Mouse (Mus musculus): ENCODE measurements around the gene Uhrf1. TPM values are rescaled to one million over a fixed set of nuclear protein-coding genes. Genes with fewer than 3 reads are reported as not detected.

The Uhrf1 gene
- total and polyA plus RNA-seq, 2 experiments from 2014 or later, result 18.8 to 31.4 TPM

DNA sequence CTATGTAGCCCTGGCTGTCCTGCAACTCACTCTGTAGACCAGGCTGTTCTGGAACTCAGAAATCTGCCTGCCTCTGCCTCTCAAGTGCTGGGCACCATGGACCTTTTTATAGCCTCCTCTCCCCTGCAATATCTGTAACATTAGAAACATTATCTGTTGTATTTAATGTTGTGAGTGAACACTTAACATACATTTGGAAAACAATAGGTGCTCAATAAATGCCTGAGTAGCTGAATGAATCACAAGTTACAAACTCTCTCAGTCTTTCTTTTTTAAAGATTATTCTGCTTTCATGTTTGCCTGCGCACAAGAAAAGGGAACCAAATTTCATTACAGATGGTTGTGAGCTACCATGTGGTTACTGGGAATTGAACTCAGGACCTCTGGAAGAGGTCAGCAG lies 4.9 kb upstream of the Uhrf1 start:
- H3K4me2 ChIP-seq (ENCODE audit: low read depth, low read length), result no peak overlapping the region
- WGBS, result 100% methylated on average over 1 of the region's 1 CpGs
- no peaks in the 10 kb centered on the region; the same call in 1 of the 2 replicates for H3K4me1 ChIP-seq (ENCODE audit: insufficient read depth, low read length)
- no peak overlapping the region for H3K9ac ChIP-seq (replicated peaks; ENCODE audit: low read length)
- no peaks in the 10 kb centered on the region for H3K27me3 ChIP-seq (ENCODE audit: insufficient read depth, low read length)
- no peak for TF ChIP-seq CTCF (IDR thresholded peaks at IDR 0.05; ENCODE audit: low read depth)
- DNase-seq (ENCODE audit: low spot score) (no peak), ATAC-seq (no peak)
- no peaks in the 10 kb centered on the region for H3K36me3 ChIP-seq (ENCODE audit: insufficient read depth, low read length)
- H3K9me3 ChIP-seq (ENCODE audit: low read length), result no peaks in the 10 kb centered on the region
- no peak overlapping the region for H3K4me3 ChIP-seq (ENCODE audit: low read length)
- H3K27ac ChIP-seq, result no peak overlapping the region

DNA sequence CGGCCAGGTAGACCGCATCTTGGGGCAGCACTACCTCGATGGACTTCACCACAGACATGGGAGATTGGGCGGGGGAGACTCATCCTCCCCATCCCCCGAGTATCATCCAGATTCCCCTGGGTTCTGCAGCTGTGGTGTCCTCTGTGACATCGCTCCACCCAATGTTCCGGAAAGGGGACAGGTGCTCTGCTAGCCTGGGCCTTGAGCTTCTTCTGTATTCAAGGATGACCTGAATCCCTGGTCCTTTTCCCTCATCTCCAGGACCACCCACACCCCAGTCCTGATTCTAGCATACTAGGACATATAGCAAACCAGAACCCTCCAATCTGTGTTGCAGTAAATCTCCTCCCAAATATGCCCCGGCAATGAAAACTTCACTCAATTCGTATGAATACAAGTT lies 2.9 kb upstream of the Uhrf1 start, which contains the start of gene Arrdc5:
TSS of gene Arrdc5 (minus strand) at position 101 of the 400 bp plus-strand sequence.
- Histone ChIP-seq H3K9ac (replicated peaks; ENCODE audit: low read length) (no peak within 1 kb of the TSS), H3K4me3 (ENCODE audit: low read length) (no peak within 1 kb of the TSS), H3K36me3 (ENCODE audit: insufficient read depth, low read length) (no peaks in the 10 kb centered on the region), H3K27ac (no peak within 1 kb of the TSS), H3K27me3 (ENCODE audit: insufficient read depth, low read length) (no peaks in the 10 kb centered on the region), H3K9me3 (ENCODE audit: low read length) (no peaks in the 10 kb centered on the region), H3K4me2 (ENCODE audit: low read depth, low read length) (no peak within 1 kb of the TSS), H3K4me1 (ENCODE audit: insufficient read depth, low read length) (no peaks in the 10 kb centered on the region; the same call in 1 of the 2 replicates)
- ATAC-seq (no peak), DNase-seq (ENCODE audit: low spot score) (no peak)
- TF ChIP-seq CTCF (IDR thresholded peaks at IDR 0.05; ENCODE audit: low read depth), result no peak
- WGBS, result 92% methylated on average over 9 of the region's 9 CpGs

DNA sequence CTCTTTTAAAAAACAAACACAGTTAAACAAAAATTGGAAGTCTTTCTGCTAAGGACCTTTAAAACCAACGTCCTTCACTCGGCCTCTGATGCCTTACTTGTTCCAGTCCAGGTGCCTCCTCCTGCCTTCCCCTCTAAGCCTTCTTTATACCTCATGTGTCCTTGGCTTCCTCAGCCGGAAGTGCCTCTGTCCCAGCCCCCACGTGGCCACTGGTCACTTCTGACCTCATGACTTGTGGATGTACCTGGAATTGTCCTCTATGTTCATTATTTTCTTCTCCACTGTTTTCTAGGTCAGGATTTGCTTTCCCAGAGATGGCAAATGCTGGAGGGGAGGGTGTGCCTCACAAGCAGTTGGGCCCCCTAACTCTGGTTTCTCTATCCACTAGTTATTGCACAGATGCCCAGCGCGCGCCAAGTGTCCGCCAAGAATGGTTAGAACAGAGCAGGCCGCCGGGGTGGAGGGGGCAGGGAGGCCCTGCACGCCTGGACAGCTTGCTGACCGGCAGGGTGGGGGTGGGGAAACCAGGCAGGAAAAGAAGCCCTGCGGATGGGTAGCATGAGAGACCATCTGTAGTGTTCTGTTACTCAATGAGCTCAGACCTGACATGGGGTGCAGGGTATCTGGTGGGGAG lies 641 bp upstream of the Uhrf1 start:
- DNase-seq (ENCODE audit: low spot score) (no peak), ATAC-seq (peak; percentile 22; the same call in 1 of the 2 replicates)
- WGBS, result 20% methylated on average over 13 of the region's 13 CpGs
- no peak for TF ChIP-seq CTCF (IDR thresholded peaks at IDR 0.05; ENCODE audit: low read depth)
- Histone ChIP-seq H3K9me3 (ENCODE audit: low read length) (no peaks in the 10 kb centered on the region), H3K4me3 (ENCODE audit: low read length) (no peak overlapping the region), H3K4me2 (ENCODE audit: low read depth, low read length) (no peak overlapping the region), H3K36me3 (ENCODE audit: insufficient read depth, low read length) (no peaks in the 10 kb centered on the region), H3K27me3 (ENCODE audit: insufficient read depth, low read length) (no peaks in the 10 kb centered on the region), H3K27ac (peak overlapping the region; percentile 3; the same call in 1 of the 2 replicates), H3K9ac (replicated peaks; ENCODE audit: low read length) (no peak overlapping the region), H3K4me1 (ENCODE audit: insufficient read depth, low read length) (no peaks in the 10 kb centered on the region; the same call in 1 of the 2 replicates)

DNA sequence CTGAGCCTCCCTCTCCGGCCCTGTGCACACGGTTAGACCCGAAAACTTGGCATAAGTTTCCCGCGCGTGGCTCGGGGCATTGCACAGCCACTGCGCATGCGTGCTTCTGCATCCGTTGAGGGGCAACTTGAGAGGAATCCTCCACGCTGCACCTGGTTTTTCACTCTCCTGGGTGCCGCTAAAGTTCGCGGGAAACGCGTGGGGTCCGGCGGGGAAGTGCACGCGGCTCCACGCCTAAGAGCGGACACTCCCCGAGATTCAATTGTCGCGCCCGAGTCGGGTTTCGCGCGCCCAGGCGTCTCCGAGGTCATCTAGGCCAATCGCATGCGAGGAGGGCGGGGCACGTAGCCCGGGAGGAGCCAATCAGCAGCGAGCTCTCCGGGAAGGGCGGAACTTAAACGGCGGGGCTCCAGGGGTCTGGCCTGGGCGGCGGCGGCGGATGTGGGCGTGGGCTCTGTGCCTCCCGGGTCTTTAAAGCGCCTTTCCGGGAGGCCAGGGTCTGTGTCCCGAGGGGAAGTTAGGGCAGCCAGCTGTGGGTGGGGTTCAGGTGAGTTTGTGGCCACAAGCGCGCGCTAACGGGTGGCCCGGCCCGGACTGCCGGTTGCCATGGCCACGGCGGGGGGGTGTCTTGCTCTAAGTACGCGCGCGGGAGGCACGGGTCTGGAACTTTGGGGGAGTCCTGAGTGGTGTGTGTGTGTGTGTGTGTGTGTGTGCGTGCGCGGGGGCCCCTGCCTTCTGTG lies 896 bp downstream of the Uhrf1 start:
- H3K4me3 ChIP-seq (ENCODE audit: low read length), result peak overlapping the region; percentile 74
- H3K27me3 ChIP-seq (ENCODE audit: insufficient read depth, low read length), result no peaks in the 10 kb centered on the region
- H3K9ac ChIP-seq (replicated peaks; ENCODE audit: low read length), result peak overlapping the region; percentile 46
- no peaks in the 10 kb centered on the region for H3K9me3 ChIP-seq (ENCODE audit: low read length)
- ATAC-seq, result peak; percentile 96
- H3K36me3 ChIP-seq (ENCODE audit: insufficient read depth, low read length), result no peaks in the 10 kb centered on the region
- TF ChIP-seq CTCF (IDR thresholded peaks at IDR 0.05; ENCODE audit: low read depth), result no peak
- peak; percentile 97 for DNase-seq (ENCODE audit: low spot score)
- under 1% methylated on average over 64 of the region's 68 CpGs for WGBS
- peak overlapping the region; percentile 76; the same call in 1 of the 2 replicates for H3K27ac ChIP-seq
- H3K4me2 ChIP-seq (ENCODE audit: low read depth, low read length), result peak overlapping the region; percentile 96
- no peaks in the 10 kb centered on the region; the same call in 1 of the 2 replicates for H3K4me1 ChIP-seq (ENCODE audit: insufficient read depth, low read length)

DNA sequence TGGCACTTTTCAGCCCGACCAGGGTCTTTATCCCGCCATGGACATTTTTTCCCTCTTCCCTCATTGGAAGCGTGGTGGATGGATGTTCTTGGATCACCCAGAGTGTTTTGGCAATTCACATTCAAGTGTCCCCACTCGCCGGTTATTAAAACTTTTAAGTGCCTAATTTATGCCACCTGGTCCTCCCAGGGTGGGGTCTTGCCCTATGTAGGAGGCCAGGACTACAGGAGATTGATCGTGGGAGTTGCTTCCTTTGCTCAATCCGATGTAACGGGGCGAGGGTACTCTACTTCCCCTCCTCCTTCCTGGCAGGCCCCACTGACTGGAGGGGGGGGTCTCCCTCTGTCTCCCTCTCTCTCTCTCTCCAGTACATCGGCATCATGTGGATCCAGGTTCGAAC lies 1.6 kb downstream of the Uhrf1 start:
- Histone ChIP-seq H3K36me3 (ENCODE audit: insufficient read depth, low read length) (no peaks in the 10 kb centered on the region), H3K9ac (replicated peaks; ENCODE audit: low read length) (peak overlapping the region; percentile 41; the same call in 1 of the 2 replicates), H3K4me1 (ENCODE audit: insufficient read depth, low read length) (no peaks in the 10 kb centered on the region; the same call in 1 of the 2 replicates), H3K27ac (no peak overlapping the region), H3K27me3 (ENCODE audit: insufficient read depth, low read length) (no peaks in the 10 kb centered on the region), H3K4me3 (ENCODE audit: low read length) (peak overlapping the region; percentile 74), H3K9me3 (ENCODE audit: low read length) (no peaks in the 10 kb centered on the region), H3K4me2 (ENCODE audit: low read depth, low read length) (peak overlapping the region; percentile 96)
- no peak for TF ChIP-seq CTCF (IDR thresholded peaks at IDR 0.05; ENCODE audit: low read depth)
- 9% methylated on average over 11 of the region's 11 CpGs for WGBS
- no peak for DNase-seq (ENCODE audit: low spot score)
- no peak for ATAC-seq

DNA sequence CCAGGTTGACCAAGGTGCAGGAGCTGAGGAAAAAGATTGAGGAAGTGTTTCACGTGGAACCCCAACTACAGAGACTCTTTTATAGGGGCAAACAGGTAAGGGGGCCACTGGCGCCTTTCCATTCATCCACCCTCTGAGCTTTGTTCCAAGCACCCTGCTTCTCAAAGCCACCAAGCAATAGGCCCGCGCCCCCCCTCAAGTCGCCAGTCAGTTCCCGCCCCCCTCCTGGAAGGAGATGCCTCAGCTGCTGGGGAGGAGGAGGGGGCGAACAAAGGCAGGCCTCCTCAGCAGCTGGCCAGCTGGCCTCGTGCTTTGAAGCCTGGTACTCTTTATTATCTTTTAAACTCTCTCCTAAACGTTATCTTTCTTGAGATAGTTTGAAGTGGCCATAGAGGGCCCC lies 2.0 kb downstream of the Uhrf1 start:
- no peaks in the 10 kb centered on the region; the same call in 1 of the 2 replicates for H3K4me1 ChIP-seq (ENCODE audit: insufficient read depth, low read length)
- peak overlapping the region; percentile 41; the same call in 1 of the 2 replicates for H3K9ac ChIP-seq (replicated peaks; ENCODE audit: low read length)
- no peaks in the 10 kb centered on the region for H3K36me3 ChIP-seq (ENCODE audit: insufficient read depth, low read length)
- 30% methylated on average over 9 of the region's 9 CpGs for WGBS
- no peak for TF ChIP-seq CTCF (IDR thresholded peaks at IDR 0.05; ENCODE audit: low read depth)
- DNase-seq (ENCODE audit: low spot score), result no peak
- no peaks in the 10 kb centered on the region for H3K9me3 ChIP-seq (ENCODE audit: low read length)
- H3K27me3 ChIP-seq (ENCODE audit: insufficient read depth, low read length), result no peaks in the 10 kb centered on the region
- ATAC-seq, result no peak
- H3K4me2 ChIP-seq (ENCODE audit: low read depth, low read length), result peak overlapping the region; percentile 96
- H3K27ac ChIP-seq, result no peak overlapping the region
- H3K4me3 ChIP-seq (ENCODE audit: low read length), result peak overlapping the region; percentile 74

Measured in hindbrain, postnatal 0 days (tissue).